Mouse (Mus musculus) forebrain, embryonic 14.5 days (tissue): ENCODE data around the gene Pip5k1b. TPM values are rescaled to one million over a fixed set of nuclear protein-coding genes. Genes with fewer than 3 reads are reported as not detected.
A peak's percentile ranks its signal among the peaks of the same experiment; 100 is the strongest.

Experiments used
- ATAC-seq: fragments of 200-750 bp; cut with Nextera tagmentation; 2 replicates; pipeline ENCODE4 v1.8.0; 2017; ENCODE audit warnings: mild to moderate bottlenecking, moderate library complexity
- DNase-seq: peaks from one replicate; pipeline ENCODE4 v3.0.0-alpha.2; 2015; ENCODE audit warnings: low spot score
- H3K27ac ChIP-seq: fragments of 300-500 bp; sonication (generic); 2 replicates; pipeline ENCODE4 v1.5.1; 2014; ENCODE audit warnings: low read depth, mild to moderate bottlenecking, control low read depth, low read length, moderate library complexity
- H3K27me3 ChIP-seq: fragments of 300-500 bp; sonication (generic); replicated peaks from 2 replicates; pipeline ENCODE4 v1.6.1; 2014; ENCODE audit warnings: low read length, control low read depth, mixed read lengths; ENCODE audit not compliant: control insufficient read depth, insufficient read depth
- H3K36me3 ChIP-seq: fragments of 300-500 bp; sonication (generic); 2 replicates; pipeline ENCODE4 v1.6.1; 2014; ENCODE audit warnings: low read length, control low read depth; ENCODE audit not compliant: control insufficient read depth, insufficient read depth
- H3K4me1 ChIP-seq: fragments of 300-500 bp; sonication (generic); 2 replicates; pipeline ENCODE4 v1.6.1; 2014; ENCODE audit warnings: antibody characterized with exemption, low read length, control low read depth; ENCODE audit not compliant: control insufficient read depth, insufficient read depth
- H3K4me2 ChIP-seq: fragments of 300-500 bp; sonication (generic); 2 replicates; pipeline ENCODE4 v1.6.1; 2014; ENCODE audit warnings: mild to moderate bottlenecking, control low read depth, low read length
- H3K4me3 ChIP-seq: fragments of 300-500 bp; sonication (generic); 2 replicates; pipeline ENCODE4 v1.5.1; 2014; ENCODE audit warnings: low read depth, low read length, control low read depth
- H3K9ac ChIP-seq: fragments of 300-500 bp; sonication (generic); 2 replicates; pipeline ENCODE4 v1.6.1; 2014; ENCODE audit warnings: mild to moderate bottlenecking, low read length, control low read depth, moderate library complexity
- H3K9me3 ChIP-seq: fragments of 300-500 bp; sonication (generic); replicated peaks from 2 replicates; pipeline ENCODE4 v1.6.1; 2016; ENCODE audit warnings: low read length, control low read depth, mixed read lengths; ENCODE audit not compliant: control insufficient read depth
- WGBS: fragments of 180-500 bp; shearing (Covaris S2); extraction: QIAGEN DNeasy Blood & Tissue Kit; methylation state at CpG from one replicate; pipeline ENCODE4 v1.1.7; 2014; 5-methylcytosine and 5-hydroxymethylcytosine counted together
- polyA plus RNA-seq: library from polyadenylated mRNA; unstranded; fragments of >200 nt; fragmentation: Nextera tagmentation; extraction: Ambion mirVana; gene quantifications from 2 replicates; pipeline ENCODE4 v1.2.1, GENCODE M21; 2014

Pip5k1b gene
- polyA plus RNA-seq, 1 experiment from 2014 or later: 2.1 TPM

DNA sequence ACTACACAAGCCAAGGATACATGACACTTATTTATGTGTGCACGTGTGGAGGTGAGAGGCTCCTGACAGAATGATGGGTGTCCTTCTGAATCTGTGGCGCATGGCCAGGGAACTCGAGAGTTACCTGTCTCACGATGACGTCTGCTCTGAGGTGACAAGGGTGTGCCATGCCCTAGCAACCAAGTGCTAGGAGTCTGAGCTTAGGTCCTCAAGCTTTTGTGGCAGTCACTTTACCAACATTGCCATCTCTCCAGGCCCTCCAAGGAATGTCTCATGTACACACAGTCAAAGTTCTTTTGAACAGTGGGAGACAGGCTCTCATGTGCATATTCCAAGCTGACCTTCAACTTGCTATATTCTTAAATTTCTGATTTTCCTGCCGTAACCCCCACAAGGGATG lies 297.7 kb downstream of the Pip5k1b start:
- Histone ChIP-seq H3K9ac (no peak overlapping the region), H3K36me3 (0 out of 2 replicates have a peak, but pooled peaks cover 8% of the 10 kb centered on the region), H3K4me2 (no peak overlapping the region), H3K4me3 (no peak overlapping the region), H3K27me3 (no peaks in the 10 kb centered on the region), H3K4me1 (peaks cover 7% of the 10 kb centered on the region; the same call in 1 of the 2 replicates), H3K9me3 (no peaks in the 10 kb centered on the region), H3K27ac (no peak overlapping the region)
- ATAC-seq (no peak), DNase-seq (no peak)
- WGBS: 92% methylated on average over 6 of the region's 6 CpGs

DNA sequence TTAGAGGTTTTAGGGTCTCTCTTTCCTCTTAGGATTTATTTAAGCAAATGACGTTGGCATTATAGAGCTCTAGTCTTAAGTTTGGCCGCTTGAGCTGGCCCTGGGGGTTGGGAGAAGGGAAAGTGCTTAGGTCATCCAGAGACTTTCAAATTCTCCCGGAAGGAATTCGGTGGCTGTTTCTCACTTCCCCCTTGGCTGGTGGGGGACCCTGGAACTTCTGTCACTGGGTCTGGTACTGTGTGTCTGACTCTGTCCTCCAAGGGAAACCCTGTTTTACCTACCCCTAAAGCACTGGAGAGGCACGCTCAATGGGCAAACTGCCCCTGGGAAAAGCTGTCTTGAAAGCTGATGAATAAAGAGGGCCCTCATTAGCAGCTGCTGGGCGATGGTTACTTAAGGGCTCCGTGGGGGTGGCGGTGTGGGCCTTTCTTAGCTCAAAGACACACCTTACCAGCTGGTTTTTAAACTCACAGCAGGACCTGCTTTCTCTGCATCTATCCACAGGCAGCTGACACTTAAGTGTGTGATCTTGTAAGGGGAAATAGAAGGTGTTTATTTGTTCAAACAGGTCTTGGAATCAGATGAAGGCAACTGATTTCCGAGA lies 301.9 kb downstream of the Pip5k1b start:
- Histone ChIP-seq H3K36me3 (no peaks in the 10 kb centered on the region), H3K27me3 (no peaks in the 10 kb centered on the region), H3K4me1 (peaks cover 7% of the 10 kb centered on the region; the same call in 1 of the 2 replicates), H3K9me3 (no peaks in the 10 kb centered on the region), H3K27ac (no peak overlapping the region; the same call in 1 of the 2 replicates), H3K4me3 (no peak overlapping the region), H3K4me2 (no peak overlapping the region), H3K9ac (no peak overlapping the region)
- DNase-seq (peak; percentile 36), ATAC-seq (no peak)
- WGBS: 12% methylated on average over 9 of the region's 9 CpGs

DNA sequence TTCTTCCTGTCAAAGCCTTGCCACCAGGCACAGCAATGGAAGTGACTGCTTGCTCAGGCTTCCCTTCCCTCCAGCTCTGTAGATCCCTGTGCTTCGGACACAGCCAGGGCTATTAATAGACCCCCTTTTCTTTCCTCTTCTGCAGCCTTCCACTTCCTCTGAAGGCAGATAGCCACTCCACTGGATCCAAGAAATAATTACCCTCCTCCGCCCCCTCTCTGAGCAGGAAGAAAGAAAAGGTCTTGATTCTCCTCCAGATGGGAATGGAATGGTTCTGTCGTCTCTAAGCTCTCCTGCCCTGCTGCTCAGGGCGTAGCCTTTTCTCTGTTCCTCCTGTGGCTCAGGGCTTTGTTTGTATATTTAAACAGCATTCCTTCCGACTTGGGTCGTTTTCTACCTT lies 303.8 kb downstream of the Pip5k1b start:
- no peak overlapping the region for H3K4me3 ChIP-seq
- DNase-seq (peak; percentile 39), ATAC-seq (no peak)
- no peak overlapping the region for H3K9ac ChIP-seq
- H3K27ac ChIP-seq: no peak overlapping the region
- no peaks in the 10 kb centered on the region for H3K27me3 ChIP-seq
- H3K36me3 ChIP-seq: no peaks in the 10 kb centered on the region
- H3K4me1 ChIP-seq: peaks cover 7% of the 10 kb centered on the region; the same call in 1 of the 2 replicates
- H3K4me2 ChIP-seq: no peak overlapping the region
- 7% methylated on average over 6 of the region's 6 CpGs for WGBS
- H3K9me3 ChIP-seq: no peaks in the 10 kb centered on the region

Other genes with a start within 250 kb of the Pip5k1b start
- 41.3 and 48.2 TPM in 2 replicates for gene Fam122a, start 78.5 kb downstream of the Pip5k1b start, polyA plus RNA-seq
- 0.87 and 0.97 TPM in 2 replicates for gene Tmem252, start 118.1 kb upstream of the Pip5k1b start, polyA plus RNA-seq